Mouse (Mus musculus) layer of hippocampus, adult 2 months (tissue): Measurements from ENCODE around the gene Wfdc6a. TPM values are rescaled to one million over a fixed set of nuclear protein-coding genes. Genes with fewer than 3 reads are reported as not detected.
"Not testable (repeated sequence)": the region's sequence is repeated elsewhere in the genome, so short reads cannot be mapped to it uniquely, and the experiment has no call there.

Experiments
- DNase-seq, 2 experiments: peaks; one replicate each; pipeline ENCODE4 v3.0.0; 2022; ENCODE audit warnings: low spot score in 2 of 2
- H3K27ac ChIP-seq: fragments of 200-600 bp; 2 replicates; pipeline ENCODE4 v1.8.1; 2022
- H3K4me3 ChIP-seq: fragments of 200-600 bp; 2 replicates; pipeline ENCODE4 v1.8.1; 2022; ENCODE audit warnings: mild to moderate bottlenecking
- CTCF ChIP-seq: fragments of 200-600 bp; conservative IDR thresholded peaks from 2 replicates; pipeline ENCODE4 v1.8.1; 2022; ENCODE audit warnings: antibody characterized with exemption, mild to moderate bottlenecking, moderate library complexity
- long read RNA-seq, 2 experiments: library from polyadenylated mRNA; stranded (forward); transcript quantifications; one replicate each; pipeline ENCODE4 v2.0.0; 2021; ENCODE audit warnings: borderline mapping rate in 2 of 2
- total RNA-seq, 2 experiments: library from RNA; stranded (reverse); gene quantifications; 2 replicates each; pipeline ENCODE4 v1.2.3; 2021

Wfdc6a gene
- total RNA-seq: not detected
- long read RNA-seq, experiment 1: 0 reads
- long read RNA-seq, experiment 2: 0 reads

GRCm38 (mm10) chr2:164585025-164585725, at the start of gene Wfdc6a:
Gene Wfdc6a (minus strand): TSS chr2:164585447.
- H3K27ac ChIP-seq, DNase-seq: not testable (repeated sequence)

GRCm38 (mm10) chr2:164621775-164622174, 36.5 kb upstream of the Wfdc6a start:
- H3K27ac ChIP-seq: no peak overlapping the region

More at GRCm38 (mm10) chr2:164585025-164585725, at the start of gene Wfdc6a:
- not testable (repeated sequence) for H3K4me3 ChIP-seq

GRCm38 (mm10) chr2:164619050-164619449, 33.8 kb upstream of the Wfdc6a start:
- TF ChIP-seq CTCF: no peak
- DNase-seq: no peak
- no peak overlapping the region for H3K27ac ChIP-seq
- no peak overlapping the region for H3K4me3 ChIP-seq

More at GRCm38 (mm10) chr2:164621775-164622174, 36.5 kb upstream of the Wfdc6a start:
- DNase-seq: no peak
- H3K4me3 ChIP-seq: no peak overlapping the region
- no peak; the same call in 1 of the 2 replicates for TF ChIP-seq CTCF

- DNase-seq: no peak
Measured at GRCm38 (mm10) chr2:164615386-164615785, 30.1 kb upstream of the Wfdc6a start.

GRCm38 (mm10) chr2:164613471-164613870, 28.2 kb upstream of the Wfdc6a start, which contains the start of the genes Wfdc6b and Wfdc8:
Gene Wfdc6b (plus strand): TSS chr2:164613522.
Gene Wfdc8 (minus strand): TSS chr2:164613626.
- H3K27ac ChIP-seq, H3K4me3 ChIP-seq, DNase-seq: not testable (repeated sequence)

More at GRCm38 (mm10) chr2:164615386-164615785, 30.1 kb upstream of the Wfdc6a start:
- no peak overlapping the region for H3K4me3 ChIP-seq
- no peak overlapping the region for H3K27ac ChIP-seq
- no peak for TF ChIP-seq CTCF

GRCm38 (mm10) chr2:164608781-164609180, 23.5 kb upstream of the Wfdc6a start:
- TF ChIP-seq CTCF: no peak
- H3K27ac ChIP-seq: no peak overlapping the region
- no peak overlapping the region for H3K4me3 ChIP-seq
- DNase-seq: no peak

GRCm38 (mm10) chr2:164604411-164604810, 19.2 kb upstream of the Wfdc6a start:
- TF ChIP-seq CTCF: no peak
- DNase-seq: no peak

GRCm38 (mm10) chr2:164603482-164603881, 18.2 kb upstream of the Wfdc6a start:
- TF ChIP-seq CTCF: peak; percentile 28
- no peak for DNase-seq
- H3K4me3 ChIP-seq: no peak overlapping the region
- no peak overlapping the region for H3K27ac ChIP-seq

More at GRCm38 (mm10) chr2:164604411-164604810, 19.2 kb upstream of the Wfdc6a start:
- no peak overlapping the region for H3K4me3 ChIP-seq
- no peak overlapping the region for H3K27ac ChIP-seq

- no peak for DNase-seq
- Histone ChIP-seq H3K4me3 (no peak overlapping the region), H3K27ac (no peak overlapping the region)
- peak; percentile 54 for TF ChIP-seq CTCF
Measured at GRCm38 (mm10) chr2:164600179-164600578, 14.9 kb upstream of the Wfdc6a start.

- no peak for TF ChIP-seq CTCF
- no peak within 1 kb of the TSS for H3K4me3 ChIP-seq
- DNase-seq: no peak
- no peak within 1 kb of the TSS for H3K27ac ChIP-seq
Measured at GRCm38 (mm10) chr2:164593494-164593893, 8.2 kb upstream of the Wfdc6a start, which contains the start of gene Eppin. Gene Eppin (minus strand): TSS chr2:164593594.

- Histone ChIP-seq H3K4me3 (no peak overlapping the region), H3K27ac (no peak overlapping the region)
- TF ChIP-seq CTCF: peak; percentile 88
- DNase-seq: peak; percentile 29 to 33
Measured at GRCm38 (mm10) chr2:164592014-164592413, 6.8 kb upstream of the Wfdc6a start.

GRCm38 (mm10) chr2:164573359-164573758, 11.9 kb downstream of the Wfdc6a start, which contains the start of gene Spint3:
Gene Spint3 (minus strand): TSS chr2:164573459.
- not testable (repeated sequence) for H3K4me3 ChIP-seq, H3K27ac ChIP-seq, DNase-seq

- no peak for DNase-seq
- no peak for TF ChIP-seq CTCF
- no peak overlapping the region for H3K4me3 ChIP-seq
- no peak overlapping the region for H3K27ac ChIP-seq
Measured at GRCm38 (mm10) chr2:164567460-164567859, 17.8 kb downstream of the Wfdc6a start.

- Histone ChIP-seq H3K4me3 (no peak overlapping the region), H3K27ac (no peak overlapping the region)
- DNase-seq: no peak
- peak; percentile 52 for TF ChIP-seq CTCF
Measured at GRCm38 (mm10) chr2:164566997-164567396, 18.2 kb downstream of the Wfdc6a start.
